Mouse (Mus musculus): ENCODE measurements around the gene Prr5.

Gene Prr5

DNA sequence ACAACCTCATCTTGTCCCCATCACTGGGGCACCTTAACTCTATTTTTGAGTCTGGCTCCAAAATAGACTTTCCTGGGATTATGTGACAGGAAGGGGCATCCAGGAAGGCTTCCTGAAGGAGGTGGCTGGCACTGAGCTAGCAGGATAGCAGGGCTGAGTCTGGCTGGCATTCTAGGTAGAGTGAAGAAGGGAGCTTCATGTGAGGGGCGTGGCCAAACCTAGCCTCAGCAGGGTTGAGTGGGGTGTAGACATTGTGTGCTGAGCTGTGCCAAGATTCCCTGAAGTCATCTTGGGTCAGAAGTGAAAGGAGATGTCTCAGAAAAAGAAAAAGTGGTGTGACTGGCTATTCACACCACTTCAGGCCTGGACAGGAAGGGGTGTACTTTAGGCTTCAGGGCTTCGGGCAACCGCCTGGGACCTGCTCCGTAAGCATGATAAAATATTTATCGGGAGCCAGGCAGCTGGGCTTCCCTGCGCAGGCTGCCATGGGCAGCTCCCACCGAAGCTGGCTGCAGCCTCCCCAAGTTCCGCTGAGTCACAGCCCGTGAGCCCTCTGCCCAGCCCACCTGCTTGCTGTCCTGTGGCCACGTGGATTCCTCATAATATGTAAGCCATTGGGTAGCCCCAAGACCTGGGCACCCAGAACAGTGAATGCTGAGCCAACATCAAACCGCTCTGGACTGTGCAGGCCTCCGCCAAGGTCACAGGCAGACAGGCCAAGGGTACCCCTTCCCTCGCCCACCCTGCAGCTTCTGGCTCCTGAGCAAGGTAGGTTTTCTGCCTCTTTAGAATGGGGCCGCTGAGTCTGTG, at the start of gene Prr5:
Prr5 (plus strand) TSS at position 683 of the 810 bp plus-strand sequence.
- in situ Hi-C loops (cut with MseI, MboI): no loop called here

DNA sequence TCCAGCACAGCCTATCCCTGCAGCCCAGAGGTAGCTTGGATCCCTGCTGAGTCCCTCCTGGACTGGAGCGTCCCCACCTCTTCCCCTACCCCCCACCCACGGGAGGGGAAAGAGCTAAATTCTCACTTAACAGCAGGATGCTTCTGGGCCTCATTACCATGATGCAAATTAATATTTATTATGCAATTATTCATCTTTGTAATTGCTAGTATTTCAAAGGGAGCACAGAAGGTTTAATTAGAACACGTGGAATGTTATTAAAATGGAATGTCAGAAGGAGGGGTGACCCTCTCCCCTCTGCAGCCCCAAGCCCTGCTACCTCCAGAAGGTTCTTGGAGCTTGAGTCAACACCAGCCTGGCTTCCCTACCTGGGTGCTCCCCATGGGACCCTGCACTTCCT, 49.4 kb upstream of the Prr5 start:
- in situ Hi-C loops (cut with MseI, MboI): no loop called here

GRCm38 (mm10) chr15:84621722-84622428, 47.5 kb upstream of the Prr5 start:
- in situ Hi-C loops (cut with MseI, MboI): no loop called here

DNA sequence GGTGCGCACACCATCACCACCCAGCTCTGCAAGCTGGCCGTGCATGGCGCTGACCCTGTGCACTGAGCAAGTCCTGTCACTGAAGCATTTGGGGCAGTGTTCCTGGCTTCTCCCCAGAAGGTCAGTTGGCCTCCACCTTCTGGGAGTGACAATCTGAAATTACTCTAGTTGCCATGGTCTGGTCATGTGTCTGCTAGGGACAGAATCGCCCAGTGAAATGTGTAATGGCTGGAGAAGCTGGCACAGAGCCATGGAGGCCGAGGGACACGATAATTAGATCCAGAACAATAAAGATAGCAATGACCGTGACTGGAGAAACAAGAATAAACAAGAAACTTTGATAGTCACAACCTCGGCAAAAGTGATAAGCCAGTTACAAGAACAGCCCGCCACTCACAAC, 44.5 kb upstream of the Prr5 start:
- in situ Hi-C loops (cut with MseI, MboI): no loop called here

- in situ Hi-C loops (cut with MseI, MboI): no loop called here
Measured at GRCm38 (mm10) chr15:84625712-84626414, 43.6 kb upstream of the Prr5 start.

DNA sequence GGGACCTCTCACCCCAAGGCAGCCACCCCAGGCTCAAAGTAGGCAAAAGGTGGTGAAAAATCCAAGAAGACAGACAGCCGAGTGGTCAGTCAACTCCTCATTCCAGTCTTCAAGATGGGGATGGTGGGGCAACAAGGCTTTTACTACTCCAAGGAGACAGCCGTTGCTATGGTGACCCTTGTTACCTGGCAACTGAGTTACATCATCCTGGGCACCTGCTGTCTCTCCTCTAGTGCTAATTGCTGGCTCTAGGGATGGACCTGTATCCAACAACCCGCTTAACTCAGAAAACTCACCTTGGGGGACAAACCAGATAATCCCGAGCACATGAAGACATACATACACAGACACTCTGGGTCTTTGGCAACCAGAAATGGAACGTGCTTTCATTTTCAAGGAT, 42.1 kb upstream of the Prr5 start:
- in situ Hi-C loops (cut with MseI, MboI): no loop called here

- in situ Hi-C loops (cut with MseI, MboI): no loop called here
Measured at GRCm38 (mm10) chr15:84629680-84630079, 39.7 kb upstream of the Prr5 start.

DNA sequence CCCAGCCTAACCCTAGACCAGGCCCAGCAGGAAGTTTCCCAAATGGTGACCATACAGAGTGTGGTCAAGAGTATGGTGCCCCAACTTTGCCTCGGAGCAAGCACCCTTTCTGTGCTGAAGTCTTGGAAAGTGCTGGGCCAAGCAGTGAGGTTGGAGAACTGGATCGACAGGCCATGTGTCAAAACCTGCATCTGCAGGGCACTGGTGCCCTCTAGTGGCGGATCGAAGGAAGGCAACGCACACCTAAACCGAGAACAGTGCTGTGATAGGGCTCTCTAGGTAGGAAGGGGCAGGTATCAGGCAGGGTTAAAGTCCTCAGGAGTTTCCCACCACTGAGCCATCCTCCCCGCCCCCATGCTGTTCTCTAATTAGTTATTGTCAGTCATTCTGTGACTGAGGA, 37.9 kb upstream of the Prr5 start:
- in situ Hi-C loops (cut with MseI, MboI): no loop called here

DNA sequence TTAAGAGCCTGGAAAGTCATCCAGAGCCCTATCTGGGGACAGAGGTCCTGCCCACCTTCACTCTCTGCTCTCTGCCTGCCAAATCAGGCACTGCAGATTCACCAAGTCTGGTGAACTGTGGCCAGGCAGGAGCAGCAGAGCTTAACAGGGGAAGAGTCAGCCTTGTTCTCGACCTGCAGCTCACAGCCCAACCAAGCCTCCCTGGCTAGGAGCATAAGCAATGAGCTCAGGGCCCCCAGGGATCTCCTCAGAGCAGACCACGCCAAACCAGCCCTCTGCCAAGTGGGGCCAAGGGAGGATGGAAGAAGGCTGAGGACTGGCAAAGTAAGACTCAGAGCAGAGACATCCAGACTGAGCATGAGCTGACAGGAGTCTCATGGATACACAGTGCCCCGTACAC, 35.1 kb upstream of the Prr5 start:
- in situ Hi-C loops (cut with MseI, MboI): no loop called here

- in situ Hi-C loops (cut with MseI, MboI): no loop called here
Measured at GRCm38 (mm10) chr15:84638405-84638804, 31.0 kb upstream of the Prr5 start.

DNA sequence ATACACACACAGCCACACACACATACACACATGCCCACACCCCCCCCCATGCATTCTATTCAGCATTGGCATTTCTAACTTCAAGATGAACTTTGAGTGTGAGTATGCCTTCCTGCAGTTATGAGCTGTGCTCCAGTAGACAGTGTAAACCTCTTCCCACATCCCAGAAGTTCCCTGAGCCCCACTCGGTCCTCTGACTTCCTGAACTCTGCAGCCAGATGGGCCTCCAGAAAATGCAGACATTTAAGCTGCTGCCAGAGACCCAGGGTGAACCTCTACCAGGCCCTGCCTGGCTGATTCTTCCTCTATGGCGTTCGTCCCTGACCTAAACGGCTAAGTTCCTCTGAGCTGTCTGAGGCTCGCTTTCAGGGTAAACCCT, 30.4 kb upstream of the Prr5 start:
- in situ Hi-C loops (cut with MseI, MboI): no loop called here

DNA sequence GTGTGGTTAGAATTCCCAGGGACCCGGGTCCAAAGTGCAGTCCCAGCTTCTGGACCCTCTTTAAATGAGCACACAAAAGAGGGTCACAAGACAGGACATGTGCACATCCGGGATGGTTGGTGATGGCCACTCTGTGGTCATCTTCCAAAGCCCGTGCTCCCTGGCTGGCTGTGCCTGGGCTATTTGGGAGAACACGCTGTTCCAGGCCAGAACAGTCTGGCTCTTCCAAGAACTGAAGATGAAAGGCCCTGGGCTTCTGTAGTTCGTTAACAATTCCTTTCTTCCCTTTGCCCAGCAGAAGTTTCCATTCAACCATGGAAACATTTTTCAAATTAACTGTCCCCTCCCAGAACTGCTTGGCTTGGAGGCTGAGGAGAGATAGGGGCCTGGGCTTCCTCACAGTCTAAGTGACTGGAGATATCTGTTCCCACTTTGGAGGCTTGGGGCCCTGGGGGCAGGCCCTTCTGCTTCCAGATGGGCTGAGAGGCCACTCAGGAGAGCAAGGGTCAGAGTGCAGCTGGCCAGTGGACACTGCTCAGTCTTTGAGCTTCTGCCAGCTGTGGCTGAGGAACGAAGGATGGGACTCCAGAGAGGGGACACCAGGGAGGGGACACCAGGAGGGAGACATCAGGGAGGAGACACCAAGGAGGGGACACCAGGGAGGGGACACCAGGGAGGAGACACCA, 29.8 kb upstream of the Prr5 start:
- in situ Hi-C loops (cut with MseI, MboI): no loop called here

DNA sequence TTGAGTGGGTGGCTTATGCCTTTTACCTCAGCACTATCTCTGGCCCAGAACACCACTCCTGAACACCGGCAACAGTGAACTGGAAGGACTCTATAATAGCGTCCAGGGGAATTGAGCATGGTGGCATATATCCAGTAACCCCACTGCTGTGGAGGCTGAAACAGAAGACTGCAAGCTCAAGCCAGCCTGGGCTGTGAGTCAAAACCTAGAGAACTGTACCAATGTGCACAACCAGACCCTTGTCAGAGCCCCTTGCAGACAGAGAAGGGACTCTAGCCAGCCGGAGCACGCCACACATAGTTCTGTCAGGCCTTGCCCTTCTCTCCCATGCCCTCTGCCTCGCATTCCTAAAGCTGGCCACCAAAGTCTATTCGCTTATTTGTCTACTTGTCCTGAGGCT, 28.7 kb upstream of the Prr5 start:
- in situ Hi-C loops (cut with MseI, MboI): no loop called here

DNA sequence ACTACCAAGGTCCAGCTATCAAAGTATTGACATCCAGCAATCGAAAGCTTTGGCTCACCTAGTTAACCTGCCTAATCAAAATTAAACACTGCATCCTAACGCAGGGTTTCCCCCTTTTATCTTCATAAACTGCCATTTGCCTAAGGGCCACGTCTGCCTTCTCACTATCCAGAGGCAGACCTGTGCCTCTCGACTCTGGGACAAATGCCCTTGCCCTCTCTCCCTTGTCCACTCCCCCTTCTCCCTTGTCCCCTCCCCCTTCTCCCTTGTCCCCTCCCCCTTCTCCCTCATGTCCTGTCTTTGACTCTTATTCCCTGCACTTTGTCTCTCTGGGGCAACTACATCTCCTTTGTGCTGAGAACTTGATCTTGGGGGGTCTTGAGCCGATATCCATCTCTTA, 28.3 kb upstream of the Prr5 start:
- in situ Hi-C loops (cut with MseI, MboI): no loop called here

- in situ Hi-C loops (cut with MseI, MboI): no loop called here
Measured at GRCm38 (mm10) chr15:84641948-84642347, 27.5 kb upstream of the Prr5 start.

- in situ Hi-C loops (cut with MseI, MboI): no loop called here
Measured at GRCm38 (mm10) chr15:84643178-84643577, 26.2 kb upstream of the Prr5 start.

- in situ Hi-C loops (cut with MseI, MboI): no loop called here
Measured at GRCm38 (mm10) chr15:84651481-84651880, 17.9 kb upstream of the Prr5 start.

- in situ Hi-C loops (cut with MseI, MboI): no loop called here
Measured at GRCm38 (mm10) chr15:84653151-84653550, 16.3 kb upstream of the Prr5 start.

DNA sequence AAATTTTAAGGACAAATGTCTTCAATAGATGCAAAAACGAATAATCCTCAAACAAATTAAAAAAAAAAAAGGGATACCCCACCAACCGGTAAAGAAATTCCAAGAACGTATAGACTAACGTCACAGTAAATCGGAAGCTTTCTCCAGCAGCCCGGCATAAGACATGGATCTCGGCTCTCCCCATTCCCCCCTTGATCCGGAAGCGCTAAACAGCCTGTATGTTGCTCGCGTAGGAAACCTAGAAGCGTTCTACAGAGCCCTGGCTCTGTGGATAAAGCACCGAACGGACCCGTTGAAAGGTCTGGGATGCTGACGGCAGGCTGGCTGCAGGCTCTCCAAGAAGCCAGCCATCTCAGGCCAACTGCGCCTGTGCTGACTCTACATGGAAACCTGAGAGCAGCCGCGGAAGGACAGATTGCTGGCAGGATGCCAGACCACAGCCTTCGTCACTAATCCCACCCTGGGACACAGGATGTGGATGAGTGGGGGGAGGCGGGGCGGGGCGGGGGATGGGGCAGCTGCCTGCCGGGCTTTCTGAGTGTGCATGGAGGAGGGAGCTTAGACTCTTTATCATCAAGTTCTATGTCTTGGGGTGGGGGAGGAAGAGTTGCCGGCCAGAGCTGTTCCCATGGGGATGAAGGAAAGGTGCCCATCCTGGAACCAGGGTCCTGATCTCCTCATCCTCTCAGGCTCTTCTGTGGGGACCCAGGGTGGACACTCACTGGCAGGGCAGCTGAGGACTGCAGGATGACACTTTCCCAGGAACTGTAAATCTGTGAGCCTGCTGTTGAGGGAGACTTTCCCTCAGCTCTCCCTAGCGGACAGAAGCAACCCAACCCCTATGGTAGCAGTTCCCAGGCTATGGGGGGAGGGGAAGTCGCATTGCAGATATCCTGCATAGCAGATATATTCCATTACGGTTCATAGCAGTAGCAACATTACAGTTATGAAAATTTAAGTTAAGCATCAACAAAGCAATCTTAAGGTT, 15.1 kb upstream of the Prr5 start:
- in situ Hi-C loops (cut with MseI, MboI): no loop called here

- in situ Hi-C loops (cut with MseI, MboI): no loop called here
Measured at GRCm38 (mm10) chr15:84654975-84655374, 14.4 kb upstream of the Prr5 start.

DNA sequence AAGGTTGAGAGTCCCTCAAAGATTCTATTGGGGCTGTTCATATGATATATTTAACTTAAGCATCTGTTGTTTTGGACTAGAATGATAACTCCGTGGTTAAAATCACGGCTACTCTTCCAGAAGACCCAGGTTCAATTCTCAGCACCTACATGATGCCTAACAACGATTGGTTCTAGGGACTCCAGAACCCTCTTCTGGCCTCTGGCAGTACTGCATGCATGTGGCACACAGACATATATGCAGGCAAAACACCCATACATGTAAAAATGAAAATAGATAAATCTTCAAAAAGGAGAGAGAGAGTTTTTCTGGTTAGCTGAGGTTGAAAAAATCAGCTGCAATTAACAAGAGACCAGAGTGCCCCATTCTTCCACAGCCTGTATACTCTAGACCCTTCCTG, 12.7 kb upstream of the Prr5 start:
- in situ Hi-C loops (cut with MseI, MboI): no loop called here
